Mouse (Mus musculus) G1E (cell line): ENCODE measurements at regions not wholly inside any gene's neighbourhood (a gene's known extent, or its start where the extent isn't known, plus 50 kb on each side); places are given as distances from the start of the nearest gene placed in this dataset.

Experiments
- CTCF ChIP-seq: IDR thresholded peaks from 2 replicates; pipeline ENCODE4 v1.5.1; 2012; ENCODE audit warnings: low read depth, low read length, inconsistent platforms, mixed read lengths
- GATA1 ChIP-seq: IDR thresholded peaks from 2 replicates; pipeline ENCODE4 v1.6.1; 2012; ENCODE audit warnings: borderline replicate concordance, low read length, inconsistent platforms, mixed read lengths
- TAL1 ChIP-seq: conservative IDR thresholded peaks from 2 replicates; pipeline ENCODE4 v1.6.1; 2012; ENCODE audit warnings: low read depth, low read length, inconsistent platforms, mixed read lengths

GRCm38 (mm10) chr6:51220778-51221177 is 211.7 kb upstream of the Nfe2l3 start:
- TF ChIP-seq CTCF: no peak
- no peak for TF ChIP-seq TAL1
- TF ChIP-seq GATA1: no peak
